Mouse (Mus musculus) cortical plate, adult 2 months (tissue): ENCODE results near the gene Fgf12. TPM values are rescaled to one million over a fixed set of nuclear protein-coding genes. Genes with fewer than 3 reads are reported as not detected.
A peak's percentile ranks its signal among the peaks of the same experiment; 100 is the strongest.

Source experiments
- H3K27ac ChIP-seq: fragments of 200-500 bp; 2 replicates; pipeline ENCODE4 v1.5.1; 2012; ENCODE audit warnings: low read length, control low read depth, inconsistent platforms; ENCODE audit not compliant: insufficient read depth
- H3K4me1 ChIP-seq: fragments of 200-500 bp; 2 replicates; pipeline ENCODE4 v1.6.1; 2011; ENCODE audit warnings: low read length; ENCODE audit not compliant: control insufficient read depth, insufficient read depth
- H3K4me3 ChIP-seq: fragments of 200-500 bp; 2 replicates; pipeline ENCODE4 v1.5.1; 2011; ENCODE audit warnings: mild to moderate bottlenecking, low read length, control low read depth; ENCODE audit not compliant: insufficient read depth
- CTCF ChIP-seq: fragments of 200-500 bp; IDR thresholded peaks from 2 replicates; pipeline ENCODE4 v1.5.1; 2011; ENCODE audit warnings: mild to moderate bottlenecking, control low read depth, low read length; ENCODE audit not compliant: insufficient read depth; ENCODE audit errors: extremely low read depth
- POLR2A ChIP-seq: fragments of 200-500 bp; IDR thresholded peaks from 2 replicates; pipeline ENCODE4 v1.6.1; 2011; ENCODE audit warnings: mild to moderate bottlenecking, low read length, control low read depth; ENCODE audit not compliant: insufficient read depth; ENCODE audit errors: extremely low read depth
- polyA plus RNA-seq: library from polyadenylated mRNA; depleted of rRNA; stranded (reverse); fragments of >200 nt; gene quantifications from 2 replicates; pipeline ENCODE4 v1.2.3, GENCODE M21; 2012

The Fgf12 gene
- polyA plus RNA-seq, 1 experiment: 140 TPM

DNA sequence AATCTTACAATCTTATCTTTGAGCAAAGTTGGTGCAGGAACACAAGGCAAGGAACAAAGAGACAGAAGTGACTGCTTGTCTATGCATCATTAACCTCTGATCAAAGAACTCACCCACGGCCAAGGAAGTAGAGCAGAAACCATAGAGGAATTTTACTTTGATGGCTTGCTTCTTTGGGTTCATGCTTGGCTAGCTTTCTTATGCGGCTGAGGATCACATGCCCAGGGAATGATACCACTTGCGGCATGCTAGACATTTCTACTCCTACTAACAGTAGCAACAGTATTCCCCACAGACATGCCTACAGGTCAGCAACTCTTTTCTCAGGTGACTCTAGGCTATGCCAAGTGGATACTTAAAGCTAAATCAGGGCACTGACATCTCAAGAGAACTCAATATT, 429.3 kb downstream of the Fgf12 start:
- no peak overlapping the region for H3K4me3 ChIP-seq

DNA sequence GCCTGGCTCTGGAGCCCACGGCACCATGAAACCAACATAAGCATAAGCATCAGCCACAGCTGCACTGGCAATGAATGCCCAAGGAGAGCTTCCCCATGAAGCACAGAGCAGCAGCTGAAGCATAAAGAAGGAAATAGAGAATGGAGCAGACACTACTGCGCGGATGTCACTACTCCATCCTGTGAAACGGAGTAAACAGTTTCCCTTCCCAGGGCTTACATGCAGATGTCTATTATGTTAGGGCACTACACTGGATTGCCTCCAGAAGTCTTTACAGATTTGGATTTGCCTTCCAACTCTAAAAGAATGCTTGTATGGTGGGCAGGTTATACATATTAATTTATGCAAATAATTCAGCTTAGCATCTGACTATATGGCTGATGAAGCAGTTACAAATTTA, 441.2 kb downstream of the Fgf12 start:
- Histone ChIP-seq H3K4me1 (no peaks in the 10 kb centered on the region), H3K4me3 (no peak overlapping the region), H3K27ac (no peak overlapping the region)
- TF ChIP-seq CTCF: no peak
- TF ChIP-seq POLR2A: no peak

More for the DNA sequence above, 429.3 kb downstream of the Fgf12 start:
- Histone ChIP-seq H3K4me1 (no peaks in the 10 kb centered on the region), H3K27ac (no peak overlapping the region)
- TF ChIP-seq CTCF (no peak), POLR2A (no peak)

DNA sequence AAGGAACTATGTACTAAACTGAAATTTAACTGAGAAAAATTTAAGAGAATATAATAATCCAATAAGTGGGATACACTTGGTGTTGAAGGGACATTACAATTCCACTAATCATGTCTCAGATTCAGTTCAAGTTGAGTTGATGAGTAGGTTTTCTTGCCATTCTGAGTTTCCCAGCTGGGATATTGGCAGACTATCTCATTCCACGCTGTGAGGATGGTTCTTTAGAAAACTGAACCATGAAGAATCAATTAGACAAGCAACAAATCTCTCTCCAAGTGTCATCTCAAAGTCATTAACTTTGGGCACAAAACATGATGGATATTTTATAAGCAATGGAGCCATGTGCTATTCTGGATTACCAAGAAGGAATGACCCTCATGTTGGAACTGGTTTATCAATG, 449.0 kb downstream of the Fgf12 start:
- no peak for TF ChIP-seq POLR2A
- TF ChIP-seq CTCF: no peak
- Histone ChIP-seq H3K4me3 (no peak overlapping the region), H3K4me1 (no peaks in the 10 kb centered on the region), H3K27ac (no peak overlapping the region)

GRCm38 (mm10) chr16:28289689-28290330, 463.1 kb downstream of the Fgf12 start:
- no peaks in the 10 kb centered on the region; the same call in 1 of the 2 replicates for H3K4me1 ChIP-seq
- H3K4me3 ChIP-seq: no peak overlapping the region
- TF ChIP-seq CTCF (no peak), POLR2A (no peak)
- H3K27ac ChIP-seq: no peak overlapping the region

GRCm38 (mm10) chr16:28257904-28258303, 495.0 kb downstream of the Fgf12 start:
- Histone ChIP-seq H3K4me1 (no peaks in the 10 kb centered on the region; the same call in 1 of the 2 replicates), H3K27ac (no peak overlapping the region), H3K4me3 (no peak overlapping the region)
- TF ChIP-seq CTCF (no peak), POLR2A (no peak)

- Histone ChIP-seq H3K27ac (no peak overlapping the region), H3K4me3 (no peak overlapping the region), H3K4me1 (no peaks in the 10 kb centered on the region; the same call in 1 of the 2 replicates)
- TF ChIP-seq POLR2A: no peak
- no peak for TF ChIP-seq CTCF
Observed at GRCm38 (mm10) chr16:28254303-28254702, 498.6 kb downstream of the Fgf12 start.

- Histone ChIP-seq H3K4me3 (no peak overlapping the region), H3K4me1 (no peaks in the 10 kb centered on the region; the same call in 1 of the 2 replicates), H3K27ac (no peak overlapping the region)
- TF ChIP-seq CTCF (no peak), POLR2A (no peak)
Observed at GRCm38 (mm10) chr16:28251930-28252329, 500.9 kb downstream of the Fgf12 start.

DNA sequence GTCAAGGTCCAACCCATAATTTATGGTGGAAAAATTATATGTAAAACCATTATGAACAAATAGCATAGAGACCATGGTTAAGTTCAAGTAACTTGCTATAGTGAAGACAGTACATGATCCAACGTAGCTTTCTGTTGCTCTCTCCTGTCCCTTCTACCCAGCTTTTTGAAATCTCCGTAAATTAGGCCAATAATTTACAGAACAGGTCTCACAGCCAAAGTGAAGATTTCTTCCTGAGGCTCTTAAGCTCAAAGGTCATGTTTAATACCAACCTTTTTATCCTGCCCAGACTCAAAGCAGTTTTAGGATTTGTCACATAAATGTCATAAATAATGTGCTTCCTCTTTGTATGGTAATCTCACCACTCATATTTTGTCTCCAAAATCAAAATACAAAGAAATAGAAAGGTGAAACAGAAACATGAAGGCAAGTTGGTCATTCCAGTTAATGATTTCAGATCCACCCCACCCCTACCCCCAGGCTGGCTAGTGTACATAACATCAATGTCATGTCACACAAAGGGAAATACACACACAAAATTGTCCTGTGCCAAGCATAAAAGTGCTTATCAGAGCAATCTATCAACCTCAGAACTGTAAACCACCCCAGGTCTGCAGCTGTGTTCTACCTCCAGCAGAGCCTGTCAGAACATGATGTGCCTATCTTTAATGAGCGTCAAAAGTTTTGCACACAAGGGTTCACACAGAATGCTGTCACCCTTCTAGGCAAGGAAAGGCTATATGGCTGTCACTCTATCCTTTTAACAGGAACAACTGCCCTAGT, 509.8 kb downstream of the Fgf12 start:
- TF ChIP-seq POLR2A (no peak), CTCF (no peak)
- H3K27ac ChIP-seq: no peak overlapping the region
- H3K4me1 ChIP-seq: peaks cover 2% of the 10 kb centered on the region; the same call in 1 of the 2 replicates
- no peak overlapping the region for H3K4me3 ChIP-seq

GRCm38 (mm10) chr16:28239382-28239781, 513.5 kb downstream of the Fgf12 start:
- Histone ChIP-seq H3K4me1 (peaks cover 4% of the 10 kb centered on the region; the same call in 1 of the 2 replicates), H3K27ac (no peak overlapping the region), H3K4me3 (no peak overlapping the region)
- TF ChIP-seq POLR2A: no peak
- no peak for TF ChIP-seq CTCF

- Histone ChIP-seq H3K4me3 (no peak overlapping the region), H3K4me1 (peaks cover 4% of the 10 kb centered on the region; the same call in 1 of the 2 replicates), H3K27ac (peak overlapping the region; percentile 23; the same call in 1 of the 2 replicates)
- TF ChIP-seq POLR2A (no peak), CTCF (no peak)
Observed at GRCm38 (mm10) chr16:28238019-28238868, 514.6 kb downstream of the Fgf12 start.
